Mouse (Mus musculus) limb, embryonic 12.5 days (tissue): ENCODE results near the gene Vps11. TPM values are rescaled to one million over a fixed set of nuclear protein-coding genes. Genes with fewer than 3 reads are reported as not detected.
"Not testable (repeated sequence)": the region's sequence is repeated elsewhere in the genome, so short reads cannot be mapped to it uniquely, and the experiment has no call there.

Experiments
- ATAC-seq: fragments of 200-750 bp; cut with Nextera tagmentation; 2 replicates; pipeline ENCODE4 v1.8.0; 2017; ENCODE audit warnings: low read depth, moderate TSS enrichment; ENCODE audit not compliant: insufficient number of reproducible peaks, insufficient read depth, low FRiP score, low TSS enrichment
- H3K27ac ChIP-seq: fragments of 300-500 bp; sonication (generic); 2 replicates; pipeline ENCODE4 v1.5.1; 2016; ENCODE audit warnings: mild to moderate bottlenecking, moderate library complexity
- H3K27me3 ChIP-seq: fragments of 300-500 bp; sonication (generic); 2 replicates; pipeline ENCODE4 v1.6.1; 2016; ENCODE audit warnings: mild to moderate bottlenecking, moderate library complexity
- H3K36me3 ChIP-seq: fragments of 300-500 bp; sonication (generic); 2 replicates; pipeline ENCODE4 v1.6.1; 2016; ENCODE audit warnings: mild to moderate bottlenecking, moderate library complexity
- H3K4me1 ChIP-seq: fragments of 300-500 bp; sonication (generic); replicated peaks from 2 replicates; pipeline ENCODE4 v1.6.1; 2016
- H3K4me2 ChIP-seq: fragments of 300-500 bp; sonication (generic); 2 replicates; pipeline ENCODE4 v1.6.1; 2016; ENCODE audit warnings: mild to moderate bottlenecking, moderate library complexity
- H3K4me3 ChIP-seq: fragments of 300-500 bp; sonication (generic); replicated peaks from 2 replicates; pipeline ENCODE4 v1.5.1; 2016; ENCODE audit warnings: mild to moderate bottlenecking
- H3K9ac ChIP-seq: fragments of 300-500 bp; sonication (generic); replicated peaks from 2 replicates; pipeline ENCODE4 v1.6.1; 2016; ENCODE audit warnings: mild to moderate bottlenecking, moderate library complexity
- H3K9me3 ChIP-seq: fragments of 300-500 bp; sonication (generic); 2 replicates; pipeline ENCODE4 v1.6.1; 2016; ENCODE audit warnings: mild to moderate bottlenecking, moderate library complexity
- WGBS: fragments of 180-500 bp; shearing (Covaris S2); methylation state at CpG from one replicate; pipeline ENCODE4 v1.1.7; 2016; 5-methylcytosine and 5-hydroxymethylcytosine counted together
- polyA plus RNA-seq: library from polyadenylated mRNA; unstranded; fragments of >200 nt; fragmentation: Nextera tagmentation; extraction: Ambion mirVana; gene quantifications from 2 replicates; pipeline ENCODE4 v1.2.1, GENCODE M21; 2016

Vps11 gene
- polyA plus RNA-seq, 1 experiment from 2014 or later: 28.9 TPM

DNA sequence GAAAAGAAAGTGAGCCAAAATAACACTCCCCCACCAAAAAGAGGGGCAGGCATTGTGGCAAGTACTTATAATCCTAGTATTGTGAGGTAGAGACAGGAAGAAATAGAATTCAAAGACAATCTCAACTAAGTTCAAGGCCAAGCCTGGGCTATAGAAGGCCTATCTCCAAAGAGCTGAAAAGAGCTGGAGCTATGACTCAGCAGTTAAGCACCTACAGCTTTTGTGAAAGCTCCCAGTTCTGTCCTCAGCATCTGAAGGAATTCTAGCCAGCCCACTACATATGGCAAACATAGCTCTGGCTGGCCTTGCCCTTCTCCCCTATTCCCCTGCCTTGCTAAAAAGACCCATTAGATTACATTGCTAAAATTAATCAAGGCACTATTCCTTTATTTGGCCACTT lies 11.9 kb upstream of the Vps11 start:
- H3K27me3 ChIP-seq: no peaks in the 10 kb centered on the region
- H3K4me3 ChIP-seq: no peak overlapping the region
- no peak overlapping the region for H3K27ac ChIP-seq
- no peak for ATAC-seq
- H3K9ac ChIP-seq: no peak overlapping the region
- H3K9me3 ChIP-seq: no peaks in the 10 kb centered on the region
- H3K4me1 ChIP-seq: peaks cover 2% of the 10 kb centered on the region
- H3K4me2 ChIP-seq: no peak overlapping the region
- no peaks in the 10 kb centered on the region for H3K36me3 ChIP-seq

DNA sequence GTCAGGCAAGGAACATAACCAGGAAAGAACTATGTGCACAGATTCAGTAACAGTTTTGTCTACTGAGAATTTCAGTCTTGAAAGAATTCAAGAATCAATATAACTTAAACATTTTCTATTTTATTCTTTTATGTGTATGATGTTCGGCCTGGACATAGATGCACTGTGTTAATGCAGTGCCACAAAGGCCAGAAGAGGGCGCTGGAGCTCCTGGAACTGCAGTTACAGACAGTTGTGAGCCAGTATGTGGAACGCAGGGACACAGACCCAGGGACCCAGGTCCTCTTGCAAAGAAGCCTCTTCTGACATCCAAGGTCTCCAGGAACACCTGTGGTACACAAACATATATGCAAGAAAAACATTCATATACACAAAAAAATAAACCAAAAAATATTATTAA lies 3.0 kb upstream of the Vps11 start:
- Histone ChIP-seq H3K4me2 (no peak overlapping the region), H3K9me3 (no peaks in the 10 kb centered on the region), H3K4me1 (peaks cover 8% of the 10 kb centered on the region), H3K27me3 (no peaks in the 10 kb centered on the region), H3K36me3 (peaks cover 5% of the 10 kb centered on the region), H3K9ac (no peak overlapping the region), H3K4me3 (no peak overlapping the region), H3K27ac (no peak overlapping the region)
- 58% methylated on average over 3 of the region's 3 CpGs for WGBS
- ATAC-seq: no peak

DNA sequence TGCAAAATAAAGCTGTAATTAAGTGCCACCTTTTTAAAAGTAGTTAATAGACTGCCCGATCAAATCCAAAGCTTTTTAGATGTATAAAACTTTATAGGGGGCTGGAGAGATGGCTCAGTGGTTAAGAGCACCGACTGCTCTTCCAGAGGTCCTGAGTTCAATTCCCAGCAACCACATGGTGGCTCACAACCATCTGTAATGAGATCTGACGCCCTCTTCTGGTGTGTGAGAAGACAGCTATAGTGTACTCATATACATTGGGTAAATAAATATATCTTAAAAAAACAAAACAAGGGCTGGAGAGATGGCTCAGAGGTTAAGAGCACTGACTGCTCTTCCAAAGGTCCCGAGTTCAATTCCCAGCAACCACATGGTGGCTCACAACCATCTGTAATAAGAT lies 461 bp upstream of the Vps11 start:
- H3K9ac ChIP-seq, ATAC-seq: not testable (repeated sequence)

DNA sequence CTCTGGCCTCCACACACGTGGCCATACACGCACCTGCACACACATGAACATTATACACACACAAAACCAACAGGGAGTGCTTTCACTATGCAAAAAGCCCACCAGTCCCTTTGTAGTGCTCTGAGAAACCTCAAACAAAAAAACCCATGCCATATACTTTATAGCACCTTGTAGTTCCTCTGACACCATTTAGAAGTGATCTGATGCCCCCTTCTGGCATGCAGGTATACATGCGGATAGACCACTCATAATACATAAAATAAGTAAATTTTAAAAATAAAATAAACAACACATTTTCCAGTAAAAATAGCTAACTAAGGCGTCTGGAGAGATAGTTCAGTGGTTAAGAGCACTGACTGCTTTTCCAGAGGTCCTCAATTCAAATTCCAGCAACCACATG lies 4.3 kb downstream of the Vps11 start:
- 83% methylated on average over 4 of the region's 4 CpGs for WGBS

More for the DNA sequence above, 461 bp upstream of the Vps11 start:
- not testable (repeated sequence) for H3K9me3 ChIP-seq, H3K4me1 ChIP-seq, H3K27me3 ChIP-seq
- Histone ChIP-seq H3K27ac (0 out of 2 replicates have a peak overlapping the region, but pooled peaks have one; percentile 45), H3K4me2 (peak overlapping the region; percentile 92), H3K4me3 (peak overlapping the region; percentile 91), H3K36me3 (peaks cover 28% of the 10 kb centered on the region)
- WGBS: 43% methylated on average over 4 of the region's 4 CpGs

DNA sequence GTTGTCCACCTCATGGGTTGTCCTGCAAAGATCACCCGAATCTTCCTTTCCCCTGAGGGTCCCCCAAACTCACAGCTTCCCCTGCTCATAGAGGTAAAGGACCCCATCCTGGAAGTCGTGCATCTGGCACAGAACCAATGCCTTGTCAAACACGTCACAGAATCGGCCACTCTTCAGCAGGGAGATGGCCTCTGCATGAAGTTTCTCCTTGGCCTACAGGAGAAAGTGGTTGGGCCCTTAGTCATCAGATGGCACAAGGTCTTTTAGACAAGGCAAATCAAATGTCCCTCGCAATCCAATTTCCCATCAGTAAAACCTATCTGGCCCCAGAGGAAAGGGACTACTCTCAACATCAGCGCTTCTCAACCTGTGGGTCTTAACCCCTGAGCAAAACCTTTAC lies 8.3 kb downstream of the Vps11 start:
- Histone ChIP-seq H3K9me3 (no peaks in the 10 kb centered on the region), H3K4me1 (no peaks in the 10 kb centered on the region), H3K36me3 (peaks cover 99% of the 10 kb centered on the region), H3K4me2 (no peak overlapping the region), H3K9ac (no peak overlapping the region; the same call in 1 of the 2 replicates), H3K4me3 (no peak overlapping the region), H3K27me3 (no peaks in the 10 kb centered on the region), H3K27ac (no peak overlapping the region)
- WGBS: 91% methylated on average over 6 of the region's 6 CpGs
- ATAC-seq: no peak

More for the DNA sequence above, 4.3 kb downstream of the Vps11 start:
- Histone ChIP-seq H3K9ac (no peak overlapping the region), H3K36me3 (peaks cover 75% of the 10 kb centered on the region), H3K4me1 (peaks cover 8% of the 10 kb centered on the region), H3K27me3 (no peaks in the 10 kb centered on the region), H3K9me3 (no peaks in the 10 kb centered on the region), H3K4me3 (no peak overlapping the region), H3K4me2 (no peak overlapping the region), H3K27ac (no peak overlapping the region)
- no peak for ATAC-seq

DNA sequence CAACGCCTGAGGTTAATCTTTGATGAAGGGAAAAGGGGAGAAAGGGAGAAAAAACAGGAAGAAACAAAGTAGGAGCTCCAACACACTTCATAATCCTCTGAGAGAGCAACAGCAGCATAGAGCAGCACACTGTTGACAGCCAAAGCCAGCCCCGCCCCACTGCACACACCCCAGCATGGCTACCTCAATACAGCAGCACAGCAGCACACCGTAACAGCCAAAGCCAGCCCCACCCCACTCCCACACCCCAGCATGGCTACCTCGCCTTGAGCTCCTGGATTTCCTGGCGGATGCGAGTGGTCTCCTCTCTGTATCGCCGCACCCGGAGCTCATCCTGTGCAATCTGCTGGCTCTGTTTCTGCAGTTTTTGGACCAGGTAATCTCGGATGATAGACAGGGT lies 9.1 kb downstream of the Vps11 start:
- Histone ChIP-seq H3K27me3 (no peaks in the 10 kb centered on the region), H3K36me3 (peaks cover 100% of the 10 kb centered on the region), H3K4me1 (no peaks in the 10 kb centered on the region), H3K4me3 (no peak overlapping the region), H3K27ac (no peak overlapping the region), H3K9ac (no peak overlapping the region), H3K4me2 (no peak overlapping the region), H3K9me3 (no peaks in the 10 kb centered on the region)
- no peak for ATAC-seq
- WGBS: 94% methylated on average over 10 of the region's 10 CpGs

DNA sequence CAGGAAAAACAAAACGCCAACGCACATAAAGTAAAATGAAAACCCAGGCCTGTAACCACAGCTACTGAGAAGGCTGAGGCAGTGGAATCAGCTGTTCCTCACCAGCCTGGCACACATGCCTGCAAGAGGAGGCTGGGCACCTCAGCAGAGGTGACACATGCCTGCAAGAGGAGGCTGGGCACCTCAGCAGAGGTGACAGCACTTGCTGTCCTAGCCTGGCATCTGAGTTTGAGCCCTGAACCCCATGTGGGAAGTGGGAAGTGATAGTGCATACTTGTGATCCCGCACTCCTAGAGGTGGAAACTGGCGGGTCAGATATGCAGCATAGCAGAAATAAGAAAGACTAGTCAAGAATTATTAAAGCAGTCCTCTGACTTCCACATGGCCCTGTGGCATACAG lies 10.1 kb downstream of the Vps11 start:
- H3K4me2 ChIP-seq: no peak overlapping the region
- H3K9me3 ChIP-seq: no peaks in the 10 kb centered on the region
- H3K4me1 ChIP-seq: no peaks in the 10 kb centered on the region
- no peak for ATAC-seq
- H3K4me3 ChIP-seq: no peak overlapping the region
- H3K36me3 ChIP-seq: peaks cover 100% of the 10 kb centered on the region
- no peak overlapping the region for H3K9ac ChIP-seq
- WGBS: 95% methylated on average over 4 of the region's 4 CpGs
- no peaks in the 10 kb centered on the region for H3K27me3 ChIP-seq
- no peak overlapping the region for H3K27ac ChIP-seq

DNA sequence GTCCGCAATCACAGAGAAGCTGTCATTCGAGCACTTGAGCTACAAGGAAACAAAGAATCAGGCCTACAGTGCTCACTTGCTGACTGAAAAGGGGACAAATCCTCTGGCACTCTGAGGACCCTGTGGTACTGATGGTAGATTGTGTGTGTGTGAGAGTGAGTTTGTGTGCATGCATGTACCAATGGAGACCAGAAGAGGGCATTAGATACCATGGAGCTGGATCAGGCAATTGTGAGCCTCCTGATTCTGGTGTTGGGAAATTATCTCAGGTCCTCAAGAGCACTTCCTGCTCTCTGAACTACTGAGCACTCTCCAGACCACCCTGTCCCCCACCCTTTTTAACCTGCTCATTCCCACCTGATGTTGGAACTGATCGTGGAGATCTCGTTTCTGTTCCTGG lies 12.9 kb downstream of the Vps11 start:
- no peak overlapping the region for H3K27ac ChIP-seq
- H3K9ac ChIP-seq: no peak overlapping the region
- H3K4me2 ChIP-seq: no peak overlapping the region
- H3K27me3 ChIP-seq: no peaks in the 10 kb centered on the region
- H3K36me3 ChIP-seq: peaks cover 78% of the 10 kb centered on the region
- H3K9me3 ChIP-seq: no peaks in the 10 kb centered on the region
- 99% methylated on average over 4 of the region's 4 CpGs for WGBS
- no peak overlapping the region for H3K4me3 ChIP-seq
- peaks cover 4% of the 10 kb centered on the region; the same call in 1 of the 2 replicates for H3K4me1 ChIP-seq
- ATAC-seq: no peak

DNA sequence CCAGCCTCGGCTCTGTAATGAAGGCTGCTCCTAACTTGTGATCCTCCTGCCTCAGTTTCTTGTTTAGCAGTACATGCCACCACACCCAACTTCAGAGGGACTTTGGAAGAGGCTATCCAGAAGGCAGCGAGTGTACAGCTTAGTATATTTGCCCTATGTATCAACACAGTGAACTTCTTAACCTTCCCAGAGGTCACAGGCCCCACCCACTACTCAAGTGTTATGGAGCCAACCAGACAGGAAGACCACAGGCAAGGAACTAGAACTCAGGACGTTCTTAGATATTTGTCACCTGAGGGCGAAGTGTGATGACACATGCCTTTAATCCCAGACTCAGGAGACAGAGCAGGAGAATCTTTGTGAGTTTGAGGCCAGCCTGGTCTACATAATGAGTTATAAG lies 13.8 kb downstream of the Vps11 start:
- H3K9me3 ChIP-seq: no peaks in the 10 kb centered on the region
- H3K36me3 ChIP-seq: peaks cover 69% of the 10 kb centered on the region
- H3K27ac ChIP-seq: no peak overlapping the region
- WGBS: 83% methylated on average over 4 of the region's 4 CpGs
- peaks cover 13% of the 10 kb centered on the region for H3K4me1 ChIP-seq
- no peak overlapping the region for H3K4me2 ChIP-seq
- H3K27me3 ChIP-seq: no peaks in the 10 kb centered on the region
- no peak for ATAC-seq
- no peak overlapping the region for H3K9ac ChIP-seq
- H3K4me3 ChIP-seq: no peak overlapping the region

DNA sequence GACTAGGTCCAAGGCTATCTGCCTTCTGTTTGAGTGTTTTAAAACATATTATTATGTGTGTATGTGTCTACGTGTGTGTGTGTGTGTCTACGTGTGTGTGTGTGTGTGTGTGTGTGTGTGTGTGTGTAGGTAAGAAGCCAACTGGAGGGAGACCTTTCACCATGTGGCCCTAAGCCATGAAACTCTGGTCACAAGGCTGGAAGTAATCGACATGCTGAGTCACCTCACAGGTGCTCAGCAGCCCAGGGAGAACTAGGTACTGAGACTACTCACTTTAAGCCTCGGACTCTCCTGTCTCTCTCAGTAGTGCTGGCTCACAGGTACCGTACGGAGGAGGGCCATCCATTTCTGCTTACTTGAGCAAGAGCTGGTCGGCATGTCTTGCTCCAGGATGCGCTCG lies 14.3 kb downstream of the Vps11 start:
- ATAC-seq: no peak
- H3K27ac ChIP-seq: no peak overlapping the region
- 97% methylated on average over 9 of the region's 9 CpGs for WGBS
- H3K9me3 ChIP-seq: no peaks in the 10 kb centered on the region
- H3K36me3 ChIP-seq: peaks cover 67% of the 10 kb centered on the region
- no peak overlapping the region for H3K9ac ChIP-seq
- no peak overlapping the region for H3K4me2 ChIP-seq
- H3K27me3 ChIP-seq: no peaks in the 10 kb centered on the region
- H3K4me1 ChIP-seq: peaks cover 16% of the 10 kb centered on the region
- no peak overlapping the region for H3K4me3 ChIP-seq

DNA sequence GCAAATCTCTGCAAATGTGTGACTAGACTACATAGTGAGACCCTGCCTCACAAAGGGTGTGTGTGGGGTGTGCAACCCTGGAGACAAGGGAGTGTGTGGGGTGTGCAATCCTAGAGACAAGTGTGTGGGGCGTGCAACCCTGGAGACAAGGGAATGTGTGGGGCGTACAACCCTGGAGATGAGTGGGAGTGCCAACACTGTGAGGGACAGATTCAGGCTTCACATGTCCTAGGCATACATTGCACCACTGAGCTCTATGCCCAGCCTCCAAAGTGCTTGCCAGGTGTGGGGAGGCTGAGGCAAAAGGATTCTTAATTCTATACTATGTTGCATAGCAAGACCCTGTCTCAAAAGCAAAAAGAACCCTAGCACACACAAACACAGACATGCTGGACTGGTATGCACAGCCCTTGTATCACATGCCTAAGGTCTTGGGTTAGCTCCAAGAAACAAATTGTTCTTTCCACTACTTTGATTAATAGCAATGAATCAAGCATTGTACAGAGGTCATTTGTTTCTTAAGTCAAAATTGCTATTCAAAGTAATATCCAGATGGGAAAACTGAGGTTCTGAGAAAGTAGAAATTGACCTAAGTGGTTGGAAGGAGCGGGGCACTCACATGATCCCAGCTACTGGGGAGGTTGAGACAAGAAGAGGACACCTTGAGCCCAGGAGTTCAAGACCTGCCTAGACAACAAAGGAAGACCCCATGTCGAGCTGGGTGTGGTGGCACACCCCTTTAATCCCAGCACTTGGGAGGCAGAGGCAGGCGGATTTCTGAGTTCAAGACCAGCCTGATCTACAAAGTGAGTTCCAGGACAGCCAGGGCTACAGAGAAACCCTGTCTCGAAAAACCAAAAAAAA lies 15.7 kb downstream of the Vps11 start:
- no peak for ATAC-seq
- Histone ChIP-seq H3K4me1 (peaks cover 16% of the 10 kb centered on the region), H3K4me2 (no peak overlapping the region), H3K27ac (no peak overlapping the region), H3K36me3 (peaks cover 67% of the 10 kb centered on the region), H3K4me3 (no peak overlapping the region), H3K9me3 (no peaks in the 10 kb centered on the region), H3K9ac (no peak overlapping the region), H3K27me3 (no peaks in the 10 kb centered on the region)
- 90% methylated on average over 6 of the region's 6 CpGs for WGBS
